Mouse (Mus musculus): ENCODE measurements at regions not wholly inside any gene's neighbourhood (a gene's known extent, or its start where the extent isn't known, plus 50 kb on each side); places are given as distances from the start of the nearest gene placed in this dataset.
A peak's percentile ranks its signal among the peaks of the same experiment; 100 is the strongest.

DNA sequence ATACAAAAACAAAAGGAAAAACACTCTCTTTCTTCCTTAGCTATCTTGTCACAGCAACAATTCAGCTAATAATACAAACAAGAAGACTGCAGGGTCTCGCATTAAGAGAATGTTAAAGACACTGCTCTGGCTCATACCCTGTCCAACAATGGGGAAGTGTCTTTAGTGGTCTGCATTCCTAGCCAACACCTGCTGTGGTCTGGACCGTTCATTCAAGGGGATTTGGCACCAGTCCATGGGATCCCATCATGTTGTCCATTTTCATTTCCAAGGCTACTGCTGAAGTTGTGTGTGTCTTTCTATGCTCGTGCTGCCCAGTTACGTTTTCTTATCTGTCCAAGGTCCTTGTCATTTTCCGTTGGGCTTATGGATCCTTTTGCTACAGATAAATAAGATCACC is 183.7 kb upstream of the Gria1 start:
- Histone ChIP-seq H3K4me3 (ENCODE audit: insufficient read depth, low read depth, low read length) (no peak overlapping the region), H3K27ac (ENCODE audit: insufficient read depth, low read depth, low read length) (no peak overlapping the region), H3K4me1 (ENCODE audit: control insufficient read depth, insufficient read depth, low read length) (no peaks in the 10 kb centered on the region)
- WGBS, result 81% methylated on average over 5 of the region's 5 CpGs
- no peak for TF ChIP-seq POLR2A (IDR thresholded peaks at IDR 0.05; ENCODE audit: insufficient read depth, low read depth, low read length)
- no peak for TF ChIP-seq CTCF (IDR thresholded peaks at IDR 0.05; ENCODE audit: insufficient read depth, low read depth, low read length)

DNA sequence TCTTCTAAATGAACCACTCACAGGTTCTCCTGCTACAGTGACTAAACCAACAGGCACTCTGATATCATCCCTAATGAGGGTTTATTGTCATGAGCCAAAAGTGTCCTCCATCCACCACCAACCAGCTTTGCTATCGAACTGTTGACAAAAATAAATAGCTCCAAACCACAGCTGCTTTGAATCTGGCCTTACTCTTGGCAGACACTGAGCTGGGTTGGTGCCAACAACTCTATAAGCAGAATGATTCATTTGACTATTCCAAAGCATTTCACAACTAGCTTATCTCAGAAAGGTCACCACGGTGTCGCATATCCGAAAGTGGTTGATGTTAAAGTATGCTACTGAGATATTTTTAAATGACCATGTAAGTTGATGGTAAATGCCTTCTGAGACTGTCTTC is 148.5 kb upstream of the Gria1 start:
- Histone ChIP-seq H3K4me1 (ENCODE audit: control insufficient read depth, insufficient read depth, low read length) (no peaks in the 10 kb centered on the region), H3K27ac (ENCODE audit: insufficient read depth, low read depth, low read length) (0 out of 2 replicates have a peak overlapping the region, but pooled peaks have one; percentile 13), H3K4me3 (ENCODE audit: insufficient read depth, low read depth, low read length) (no peak overlapping the region)
- WGBS, result 31% methylated on average over 4 of the region's 4 CpGs
- TF ChIP-seq CTCF (IDR thresholded peaks at IDR 0.05; ENCODE audit: insufficient read depth, low read depth, low read length), result no peak
- no peak for TF ChIP-seq POLR2A (IDR thresholded peaks at IDR 0.05; ENCODE audit: insufficient read depth, low read depth, low read length)

DNA sequence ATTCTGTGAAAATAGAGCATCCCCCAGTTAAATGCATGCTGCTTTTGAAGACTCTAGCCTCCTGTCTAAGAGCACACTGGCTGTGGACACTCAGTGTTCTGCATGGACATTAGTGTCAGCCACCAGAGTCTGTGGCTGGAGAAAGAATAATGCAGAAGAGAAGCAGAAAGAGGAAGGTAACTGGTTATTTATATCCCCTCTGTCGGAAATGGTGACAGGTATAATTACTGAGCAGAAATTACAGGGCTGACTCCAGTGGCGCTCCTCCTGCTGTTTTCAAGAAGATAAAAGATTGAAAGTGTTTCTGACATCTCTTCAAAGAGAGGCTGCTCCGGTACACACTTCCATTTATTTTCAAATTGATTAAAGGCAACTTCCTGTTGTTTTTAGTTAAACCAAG is 139.5 kb upstream of the Gria1 start:
- Histone ChIP-seq H3K4me3 (ENCODE audit: insufficient read depth, low read depth, low read length) (no peak overlapping the region), H3K27ac (ENCODE audit: insufficient read depth, low read depth, low read length) (peak overlapping the region; percentile 64), H3K4me1 (ENCODE audit: control insufficient read depth, insufficient read depth, low read length) (no peaks in the 10 kb centered on the region)
- TF ChIP-seq POLR2A (IDR thresholded peaks at IDR 0.05; ENCODE audit: insufficient read depth, low read depth, low read length) (no peak), CTCF (IDR thresholded peaks at IDR 0.05; ENCODE audit: insufficient read depth, low read depth, low read length) (no peak)
- WGBS, result 13% methylated on average over 3 of the region's 3 CpGs

DNA sequence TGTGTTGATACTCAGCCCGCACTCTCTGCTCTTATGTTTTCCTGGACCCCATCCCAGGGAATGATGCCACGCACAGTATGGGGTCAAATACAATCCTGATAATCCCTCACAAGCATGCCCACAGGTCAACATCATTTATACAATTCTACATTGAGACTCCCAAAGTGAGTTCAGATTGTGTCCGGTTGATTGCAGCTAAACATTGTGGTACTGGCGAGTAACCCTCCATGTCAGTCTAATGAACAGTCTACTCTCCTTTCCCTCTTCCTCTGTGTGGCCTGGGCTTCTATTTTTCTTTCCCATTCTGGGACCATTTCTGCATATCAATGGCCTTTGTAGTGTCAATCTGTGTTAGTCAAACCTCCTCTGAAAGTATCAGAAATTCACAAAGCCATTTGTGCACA is 112.6 kb upstream of the Gria1 start:
- 75% methylated on average over 4 of the region's 4 CpGs for WGBS
- Histone ChIP-seq H3K27ac (ENCODE audit: insufficient read depth, low read depth, low read length) (no peak overlapping the region), H3K4me3 (ENCODE audit: insufficient read depth, low read depth, low read length) (no peak overlapping the region), H3K4me1 (ENCODE audit: control insufficient read depth, insufficient read depth, low read length) (no peaks in the 10 kb centered on the region)
- TF ChIP-seq POLR2A (IDR thresholded peaks at IDR 0.05; ENCODE audit: insufficient read depth, low read depth, low read length) (no peak), CTCF (IDR thresholded peaks at IDR 0.05; ENCODE audit: insufficient read depth, low read depth, low read length) (no peak)

DNA sequence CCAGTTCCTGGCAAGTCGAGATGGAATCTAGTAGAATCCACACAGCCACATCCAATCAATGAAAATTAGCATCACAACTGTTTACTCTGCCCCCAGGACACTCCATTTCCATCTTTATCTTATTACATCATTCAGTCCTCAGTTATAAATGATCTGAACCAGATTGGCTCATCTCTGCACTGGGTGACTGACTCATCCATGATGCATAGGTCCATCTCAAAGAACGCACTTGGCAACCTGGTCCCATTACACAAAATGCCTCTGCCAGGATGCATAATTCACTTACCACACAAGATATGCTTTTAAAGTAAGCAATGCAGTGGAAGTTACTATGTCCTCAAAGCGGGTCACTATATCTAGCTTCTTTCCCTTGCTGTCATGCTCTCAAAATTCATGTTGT is 110.0 kb upstream of the Gria1 start:
- WGBS, result 87% methylated on average over 3 of the region's 3 CpGs
- no peaks in the 10 kb centered on the region; the same call in 1 of the 2 replicates for H3K4me1 ChIP-seq (ENCODE audit: control insufficient read depth, insufficient read depth, low read length)
- TF ChIP-seq POLR2A (IDR thresholded peaks at IDR 0.05; ENCODE audit: insufficient read depth, low read depth, low read length) (no peak), CTCF (IDR thresholded peaks at IDR 0.05; ENCODE audit: insufficient read depth, low read depth, low read length) (no peak)
- H3K4me3 ChIP-seq (ENCODE audit: insufficient read depth, low read depth, low read length), result no peak overlapping the region
- H3K27ac ChIP-seq (ENCODE audit: insufficient read depth, low read depth, low read length), result no peak overlapping the region

DNA sequence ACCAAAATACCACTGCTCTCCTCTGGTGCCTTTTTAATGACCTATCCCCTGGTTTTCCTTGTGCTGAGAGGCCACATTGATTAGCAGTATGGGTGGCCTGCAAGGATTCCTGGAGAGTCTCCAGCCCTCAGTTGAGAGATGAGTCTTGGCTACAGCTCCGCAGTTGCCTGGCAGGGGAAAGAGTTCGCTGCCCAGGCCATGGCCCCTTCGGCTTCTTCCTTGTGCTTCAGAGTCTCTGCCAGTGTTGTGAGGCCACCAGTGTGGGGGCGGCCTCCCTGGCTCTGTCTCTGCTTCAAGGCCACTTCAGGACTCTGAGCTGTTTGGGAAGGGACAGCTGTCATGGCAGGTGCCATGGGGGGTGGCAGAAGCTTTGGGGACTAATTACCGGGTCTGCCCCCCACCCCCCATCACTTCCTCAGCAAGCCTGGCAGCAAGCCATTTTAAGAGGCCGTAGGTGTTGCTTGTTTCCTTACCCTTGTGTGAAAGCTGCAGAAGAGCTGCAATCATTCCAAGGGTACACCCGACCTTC is 85.8 kb upstream of the Gria1 start:
- Histone ChIP-seq H3K4me1 (ENCODE audit: control insufficient read depth, insufficient read depth, low read length) (peaks cover 5% of the 10 kb centered on the region), H3K27ac (ENCODE audit: insufficient read depth, low read depth, low read length) (no peak overlapping the region), H3K4me3 (ENCODE audit: insufficient read depth, low read depth, low read length) (no peak overlapping the region)
- 32% methylated on average over 7 of the region's 7 CpGs for WGBS
- TF ChIP-seq POLR2A (IDR thresholded peaks at IDR 0.05; ENCODE audit: insufficient read depth, low read depth, low read length) (no peak), CTCF (IDR thresholded peaks at IDR 0.05; ENCODE audit: insufficient read depth, low read depth, low read length) (no peak)

DNA sequence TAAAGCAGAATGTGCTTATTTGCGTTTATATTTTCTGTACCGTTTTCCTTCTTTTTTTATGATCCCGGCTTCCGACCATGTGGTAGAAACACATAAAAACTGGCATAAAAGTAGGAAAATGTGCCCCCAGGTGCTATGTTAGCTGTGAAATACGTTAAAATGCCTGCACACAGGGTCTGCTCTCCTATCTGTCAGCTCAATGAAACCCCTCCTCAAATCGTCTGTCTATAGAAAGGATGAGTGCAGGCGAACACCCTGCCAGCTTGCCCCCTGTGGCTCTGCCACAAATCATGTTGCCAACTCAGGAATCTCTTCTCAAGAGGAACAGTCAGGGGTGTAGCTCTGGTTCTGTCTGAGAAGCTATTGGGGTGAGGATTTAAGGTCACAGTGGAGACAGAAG is 78.4 kb upstream of the Gria1 start:
- TF ChIP-seq POLR2A (IDR thresholded peaks at IDR 0.05; ENCODE audit: insufficient read depth, low read depth, low read length) (no peak), CTCF (IDR thresholded peaks at IDR 0.05; ENCODE audit: insufficient read depth, low read depth, low read length) (no peak)
- no peak overlapping the region for H3K4me3 ChIP-seq (ENCODE audit: insufficient read depth, low read depth, low read length)
- no peaks in the 10 kb centered on the region for H3K4me1 ChIP-seq (ENCODE audit: control insufficient read depth, insufficient read depth, low read length)
- 70% methylated on average over 7 of the region's 7 CpGs for WGBS
- H3K27ac ChIP-seq (ENCODE audit: insufficient read depth, low read depth, low read length), result no peak overlapping the region

DNA sequence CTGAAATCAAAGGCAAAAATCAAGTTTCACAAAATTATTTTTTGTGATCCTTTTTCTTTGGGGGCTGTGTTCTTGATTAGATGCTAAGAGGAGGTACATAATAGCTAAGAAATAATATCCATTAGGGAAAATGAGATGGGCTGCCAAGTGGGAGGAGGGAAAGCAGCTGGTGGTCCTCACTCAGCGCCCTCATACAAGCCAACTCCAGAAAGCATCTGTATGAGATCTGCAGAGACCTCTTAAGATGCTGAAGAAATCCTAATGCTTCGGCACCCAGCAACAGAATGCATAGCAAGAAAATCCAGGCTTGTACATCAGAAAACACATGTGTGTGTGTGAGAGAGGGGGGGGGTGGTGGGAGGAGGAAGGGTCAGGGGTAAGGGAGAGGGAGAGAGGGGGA is 58.8 kb upstream of the Gria1 start:
- H3K27ac ChIP-seq (ENCODE audit: insufficient read depth, low read depth, low read length), result no peak overlapping the region
- no peaks in the 10 kb centered on the region for H3K4me1 ChIP-seq (ENCODE audit: control insufficient read depth, insufficient read depth, low read length)
- H3K4me3 ChIP-seq (ENCODE audit: insufficient read depth, low read depth, low read length), result no peak overlapping the region
- TF ChIP-seq POLR2A (IDR thresholded peaks at IDR 0.05; ENCODE audit: insufficient read depth, low read depth, low read length) (no peak), CTCF (IDR thresholded peaks at IDR 0.05; ENCODE audit: insufficient read depth, low read depth, low read length) (no peak)
- 61% methylated on average over 2 of the region's 2 CpGs for WGBS

DNA sequence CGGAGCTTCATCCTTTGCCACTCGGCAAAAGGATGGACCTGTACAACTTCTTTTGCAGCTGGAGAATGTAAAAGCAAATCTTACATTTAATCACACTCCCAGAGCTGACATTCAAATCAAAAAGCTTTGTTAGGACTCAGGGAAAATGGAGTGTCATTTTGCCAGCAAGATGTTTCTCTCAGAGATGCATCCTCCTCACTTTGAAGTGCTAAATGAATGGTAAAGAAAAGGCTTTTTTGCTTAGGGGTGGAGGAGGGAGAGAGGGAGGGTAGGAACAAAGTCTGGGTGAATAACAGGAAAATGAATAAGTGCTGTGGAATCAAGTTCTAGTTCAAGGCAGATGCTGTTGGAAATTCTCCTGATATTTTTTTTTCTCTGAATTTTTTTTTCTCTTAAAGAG is 53.4 kb upstream of the Gria1 start:
- no peaks in the 10 kb centered on the region for H3K4me1 ChIP-seq (ENCODE audit: control insufficient read depth, insufficient read depth, low read length)
- H3K4me3 ChIP-seq (ENCODE audit: insufficient read depth, low read depth, low read length), result no peak overlapping the region
- TF ChIP-seq POLR2A (IDR thresholded peaks at IDR 0.05; ENCODE audit: insufficient read depth, low read depth, low read length) (no peak), CTCF (IDR thresholded peaks at IDR 0.05; ENCODE audit: insufficient read depth, low read depth, low read length) (no peak)
- H3K27ac ChIP-seq (ENCODE audit: insufficient read depth, low read depth, low read length), result no peak overlapping the region
- WGBS, result 61% methylated on average over 2 of the region's 2 CpGs

Measured in olfactory bulb, adult 2 months (tissue).